Mouse (Mus musculus) erythroblast, embryonic 14.5 days (primary cell): ENCODE measurements around the gene Brsk2.

ENCODE experiments used
- GATA1 ChIP-seq: IDR thresholded peaks from 2 replicates; pipeline ENCODE4 v1.6.1; 2012; ENCODE audit warnings: low read length, inconsistent platforms, mixed read lengths
- TAL1 ChIP-seq: IDR thresholded peaks from 3 replicates; pipeline ENCODE4 v1.6.1; 2012; ENCODE audit warnings: low read length, inconsistent platforms, mixed read lengths

- TF ChIP-seq TAL1, result no peak
- no peak for TF ChIP-seq GATA1
These were observed 88.1 kb downstream of the Brsk2 start for GRCm38 (mm10) chr7:142037553-142038170.
